Mouse (Mus musculus): Measurements from ENCODE around the gene Wars2.

Wars2 gene

DNA sequence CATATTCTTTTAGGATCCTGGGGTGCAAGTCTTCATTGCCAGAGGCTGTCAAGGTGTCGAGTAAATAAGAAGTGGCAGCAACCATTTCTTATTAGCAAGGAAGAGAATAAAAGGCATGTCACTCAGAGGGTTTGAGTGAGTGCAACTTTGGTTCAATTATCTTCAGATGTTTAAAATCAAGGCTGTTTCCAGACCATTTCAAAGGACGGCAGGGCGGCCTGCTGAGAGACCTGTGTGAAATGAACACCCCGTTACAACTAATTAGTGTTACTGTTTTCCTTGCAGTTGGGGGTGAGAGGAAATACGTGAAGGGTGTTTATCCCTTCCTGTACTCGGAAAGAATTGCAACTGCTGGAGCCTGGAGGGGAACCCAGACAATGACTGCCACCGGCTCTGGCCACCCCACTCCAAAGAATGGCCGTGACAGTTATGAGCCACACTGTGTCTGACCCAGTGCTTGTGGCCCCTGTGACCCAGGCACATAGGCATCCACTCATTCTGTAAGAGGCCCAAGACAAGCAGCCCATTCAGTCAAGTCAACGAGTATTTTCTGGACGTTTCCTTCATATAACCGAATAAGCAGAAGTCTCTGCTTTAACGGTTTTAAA is 137.2 kb downstream of the Wars2 start:
- DNase-seq: no peak

GRCm38 (mm10) chr3:99279718-99280117 is 138.8 kb downstream of the Wars2 start:
- DNase-seq: no peak

DNA sequence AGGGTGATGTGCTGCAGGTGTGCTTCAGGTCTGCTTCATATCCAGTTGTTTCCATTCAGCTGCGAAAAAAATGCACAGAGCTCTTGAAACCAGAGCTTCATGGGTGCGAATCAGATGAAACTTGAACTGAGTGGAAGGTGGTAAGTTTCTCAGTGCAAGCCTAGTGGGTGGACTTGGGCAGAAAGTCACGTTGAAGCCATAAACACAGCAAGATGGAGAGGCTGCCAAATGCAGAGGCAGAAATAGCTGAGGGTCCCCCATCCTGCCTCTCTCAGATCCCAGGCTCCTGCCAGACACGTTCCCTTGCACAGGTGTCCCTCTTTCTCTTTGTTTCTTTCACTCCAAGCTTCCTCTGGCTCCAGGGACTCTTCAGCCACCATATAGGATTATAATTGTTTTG is 140.6 kb downstream of the Wars2 start:
- DNase-seq: no peak

GRCm38 (mm10) chr3:99288302-99288701 is 147.4 kb downstream of the Wars2 start:
- DNase-seq: peak; percentile 13
